Mouse (Mus musculus) embryonic facial prominence, embryonic 10.5 days (tissue): Measurements from ENCODE around the gene Pgbd1. TPM values are rescaled to one million over a fixed set of nuclear protein-coding genes. Genes with fewer than 3 reads are reported as not detected.
A peak's percentile ranks its signal among the peaks of the same experiment; 100 is the strongest.
"Not testable (repeated sequence)": the region's sequence is repeated elsewhere in the genome, so short reads cannot be mapped to it uniquely, and the experiment has no call there.

Source experiments
- DNase-seq: peaks from one replicate; pipeline ENCODE4 v3.0.0-alpha.2; 2017; ENCODE audit warnings: low spot score
- H3K27ac ChIP-seq: fragments of 300-500 bp; sonication (generic); replicated peaks from 2 replicates; pipeline ENCODE4 v1.5.1; 2016; ENCODE audit warnings: mild to moderate bottlenecking
- H3K27me3 ChIP-seq: fragments of 300-500 bp; sonication (generic); replicated peaks from 2 replicates; pipeline ENCODE4 v1.6.1; 2016; ENCODE audit warnings: low read depth, mild to moderate bottlenecking; ENCODE audit not compliant: poor library complexity, severe bottlenecking
- H3K36me3 ChIP-seq: fragments of 300-500 bp; sonication (generic); replicated peaks from 2 replicates; pipeline ENCODE4 v1.6.1; 2016; ENCODE audit warnings: mild to moderate bottlenecking, moderate library complexity
- H3K4me1 ChIP-seq: fragments of 300-500 bp; sonication (generic); 2 replicates; pipeline ENCODE4 v1.6.1; 2016
- H3K4me3 ChIP-seq: fragments of 300-500 bp; sonication (generic); 2 replicates; pipeline ENCODE4 v1.5.1; 2016; ENCODE audit warnings: mild to moderate bottlenecking, moderate library complexity
- H3K9me3 ChIP-seq: fragments of 300-500 bp; sonication (generic); 2 replicates; pipeline ENCODE4 v1.6.1; 2016; ENCODE audit warnings: mild to moderate bottlenecking
- WGBS: fragments of 180-500 bp; shearing (Covaris S2); methylation state at CpG from one replicate; pipeline ENCODE4 v1.1.7; 2016; 5-methylcytosine and 5-hydroxymethylcytosine counted together
- polyA plus RNA-seq: library from polyadenylated mRNA; unstranded; fragments of >200 nt; fragmentation: Nextera tagmentation; extraction: Ambion mirVana; gene quantifications from 2 replicates; pipeline ENCODE4 v1.2.1, GENCODE M21; 2016

Gene Pgbd1
- polyA plus RNA-seq, result 4.2 and 4.9 TPM in 2 replicates

- 2% methylated on average over 32 of the region's 32 CpGs for WGBS
- Histone ChIP-seq H3K27me3 (no peaks in the 10 kb centered on the region), H3K4me3 (peak within 1 kb of the TSS; percentile 65), H3K9me3 (no peaks in the 10 kb centered on the region), H3K4me1 (peaks cover 9% of the 10 kb centered on the region), H3K36me3 (peaks cover 30% of the 10 kb centered on the region), H3K27ac (peak within 1 kb of the TSS; percentile 85)
- peak; percentile 86 for DNase-seq
Observed at GRCm38 (mm10) chr13:21440503-21441206, at the start of gene Pgbd1. TSS of gene Pgbd1 (minus strand) at chr13:21441058.

GRCm38 (mm10) chr13:21486881-21487280 lies 46.0 kb upstream of the Pgbd1 start:
- no peaks in the 10 kb centered on the region for H3K27me3 ChIP-seq
- 90% methylated on average over 1 of the region's 1 CpGs for WGBS
- H3K9me3 ChIP-seq, result 0 out of 2 replicates have a peak, but pooled peaks cover 4% of the 10 kb centered on the region
- H3K4me1 ChIP-seq, result no peaks in the 10 kb centered on the region
- peaks cover 8% of the 10 kb centered on the region; the same call in 1 of the 2 replicates for H3K36me3 ChIP-seq
- H3K27ac ChIP-seq, result no peak overlapping the region
- DNase-seq, result no peak
- H3K4me3 ChIP-seq, result no peak overlapping the region

GRCm38 (mm10) chr13:21478759-21479670 lies 38.2 kb upstream of the Pgbd1 start, which contains the start of the genes Zkscan4 and Gm10065:
TSS of gene Zkscan4 (plus strand) at chr13:21478907.
TSS of gene Gm10065 (minus strand) at chr13:21479441.
- not testable (repeated sequence) for H3K9me3 ChIP-seq, H3K27me3 ChIP-seq, H3K4me1 ChIP-seq, H3K36me3 ChIP-seq
- peak; percentile 73 for DNase-seq
- Histone ChIP-seq H3K27ac (peak within 1 kb of the TSS; percentile 76), H3K4me3 (peak within 1 kb of the TSS; percentile 69)
- WGBS, result 3% methylated on average over 31 of the region's 31 CpGs

- H3K4me1 ChIP-seq, result peaks cover 10% of the 10 kb centered on the region; the same call in 1 of the 2 replicates
- H3K4me3 ChIP-seq, result no peak overlapping the region
- no peaks in the 10 kb centered on the region for H3K36me3 ChIP-seq
- DNase-seq, result no peak
- H3K27ac ChIP-seq, result no peak overlapping the region
- H3K27me3 ChIP-seq, result peaks cover 27% of the 10 kb centered on the region
- WGBS, result 28% methylated on average over 4 of the region's 4 CpGs
- no peaks in the 10 kb centered on the region for H3K9me3 ChIP-seq
Observed at GRCm38 (mm10) chr13:21472427-21472826, 31.6 kb upstream of the Pgbd1 start.

- H3K9me3 ChIP-seq, result no peaks in the 10 kb centered on the region
- no peak overlapping the region for H3K27ac ChIP-seq
- H3K36me3 ChIP-seq, result no peaks in the 10 kb centered on the region
- H3K4me1 ChIP-seq, result peaks cover 10% of the 10 kb centered on the region; the same call in 1 of the 2 replicates
- no peak for DNase-seq
- H3K27me3 ChIP-seq, result peaks cover 32% of the 10 kb centered on the region
- H3K4me3 ChIP-seq, result no peak overlapping the region; the same call in 1 of the 2 replicates
- 25% methylated on average over 9 of the region's 9 CpGs for WGBS
Observed at GRCm38 (mm10) chr13:21469097-21469496, 28.2 kb upstream of the Pgbd1 start.

- peak; percentile 90 for DNase-seq
Observed at GRCm38 (mm10) chr13:21468061-21469019, 27.5 kb upstream of the Pgbd1 start, which contains the start of gene Nkapl. TSS of gene Nkapl (minus strand) at chr13:21468509.

GRCm38 (mm10) chr13:21467336-21467735 lies 26.5 kb upstream of the Pgbd1 start:
- WGBS, result 87% methylated on average over 10 of the region's 10 CpGs
- no peak for DNase-seq
- no peaks in the 10 kb centered on the region for H3K9me3 ChIP-seq
- H3K36me3 ChIP-seq, result no peaks in the 10 kb centered on the region
- H3K4me1 ChIP-seq, result peaks cover 10% of the 10 kb centered on the region; the same call in 1 of the 2 replicates
- peaks cover 32% of the 10 kb centered on the region for H3K27me3 ChIP-seq
- H3K4me3 ChIP-seq, result no peak overlapping the region
- H3K27ac ChIP-seq, result no peak overlapping the region

More at GRCm38 (mm10) chr13:21468061-21469019, 27.5 kb upstream of the Pgbd1 start, which contains the start of gene Nkapl:
- Histone ChIP-seq H3K4me3 (peak within 1 kb of the TSS; percentile 68), H3K27ac (peak within 1 kb of the TSS; percentile 84), H3K9me3 (no peaks in the 10 kb centered on the region), H3K27me3 (peaks cover 32% of the 10 kb centered on the region), H3K36me3 (no peaks in the 10 kb centered on the region), H3K4me1 (peaks cover 10% of the 10 kb centered on the region; the same call in 1 of the 2 replicates)
- under 1% methylated on average over 54 of the region's 54 CpGs for WGBS

- not testable (repeated sequence) for H3K27me3 ChIP-seq, DNase-seq, H3K4me3 ChIP-seq, H3K27ac ChIP-seq, H3K36me3 ChIP-seq, H3K4me1 ChIP-seq, H3K9me3 ChIP-seq
- WGBS, result 52% methylated on average over 9 of the region's 9 CpGs
Observed at GRCm38 (mm10) chr13:21462516-21462915, 21.7 kb upstream of the Pgbd1 start.

GRCm38 (mm10) chr13:21456347-21456746 lies 15.5 kb upstream of the Pgbd1 start:
- 14% methylated on average over 4 of the region's 4 CpGs for WGBS
- Histone ChIP-seq H3K27me3 (peaks cover 8% of the 10 kb centered on the region; the same call in 1 of the 2 replicates), H3K4me1 (peaks cover 14% of the 10 kb centered on the region)

GRCm38 (mm10) chr13:21454133-21454532 lies 13.3 kb upstream of the Pgbd1 start:
- Histone ChIP-seq H3K27ac (no peak overlapping the region), H3K4me3 (no peak overlapping the region; the same call in 1 of the 2 replicates), H3K27me3 (peaks cover 8% of the 10 kb centered on the region; the same call in 1 of the 2 replicates), H3K36me3 (peaks cover 15% of the 10 kb centered on the region), H3K9me3 (no peaks in the 10 kb centered on the region), H3K4me1 (peaks cover 14% of the 10 kb centered on the region)
- 91% methylated on average over 3 of the region's 3 CpGs for WGBS
- no peak for DNase-seq

More at GRCm38 (mm10) chr13:21456347-21456746, 15.5 kb upstream of the Pgbd1 start:
- Histone ChIP-seq H3K36me3 (peaks cover 4% of the 10 kb centered on the region), H3K4me3 (0 out of 2 replicates have a peak overlapping the region, but pooled peaks have one; percentile 11), H3K27ac (no peak overlapping the region), H3K9me3 (no peaks in the 10 kb centered on the region)
- peak; percentile 39 for DNase-seq

GRCm38 (mm10) chr13:21453449-21453848 lies 12.6 kb upstream of the Pgbd1 start, which contains the start of gene Zscan26:
TSS of gene Zscan26 (minus strand) at chr13:21453730.
- peaks cover 8% of the 10 kb centered on the region; the same call in 1 of the 2 replicates for H3K27me3 ChIP-seq
- under 1% methylated on average over 23 of the region's 23 CpGs for WGBS
- peaks cover 14% of the 10 kb centered on the region for H3K4me1 ChIP-seq
- H3K4me3 ChIP-seq, result peak within 1 kb of the TSS; percentile 84
- H3K36me3 ChIP-seq, result peaks cover 21% of the 10 kb centered on the region
- peak within 1 kb of the TSS; percentile 89 for H3K27ac ChIP-seq
- H3K9me3 ChIP-seq, result no peaks in the 10 kb centered on the region
- peak; percentile 88 for DNase-seq
